Mouse (Mus musculus) liver, adult 2 months (tissue): ENCODE measurements around the gene Mageb3. TPM values are rescaled to one million over a fixed set of nuclear protein-coding genes. Genes with fewer than 3 reads are reported as not detected.

Experiments
- DNase-seq: peaks from one replicate; pipeline ENCODE4 v3.0.0-alpha.2; 2011; ENCODE audit warnings: low read depth, low spot score; ENCODE audit errors: extremely low read depth
- H3K27ac ChIP-seq: fragments of 200-500 bp; replicated peaks from 2 replicates; pipeline ENCODE4 v1.5.1; 2012; ENCODE audit warnings: low read depth, mild to moderate bottlenecking, control low read depth, inconsistent platforms, low read length; ENCODE audit not compliant: insufficient read depth
- H3K27me3 ChIP-seq: fragments of 200-500 bp; 2 replicates; pipeline ENCODE4 v1.6.1; 2012; ENCODE audit warnings: mild to moderate bottlenecking, moderate library complexity, low read length, inconsistent platforms; ENCODE audit not compliant: control insufficient read depth, insufficient read depth
- H3K36me3 ChIP-seq: fragments of 200-500 bp; 2 replicates; pipeline ENCODE4 v1.6.1; 2012; ENCODE audit warnings: low read length, inconsistent platforms; ENCODE audit not compliant: control insufficient read depth, insufficient read depth
- H3K4me1 ChIP-seq: fragments of 200-500 bp; 2 replicates; pipeline ENCODE4 v1.6.1; 2011; ENCODE audit warnings: low read length; ENCODE audit not compliant: control insufficient read depth, insufficient read depth
- H3K4me3 ChIP-seq: fragments of 200-500 bp; 2 replicates; pipeline ENCODE4 v1.5.1; 2011; ENCODE audit warnings: low read depth, mild to moderate bottlenecking, control low read depth, low read length, moderate library complexity; ENCODE audit not compliant: insufficient read depth
- H3K79me2 ChIP-seq: fragments of 200-500 bp; 2 replicates; pipeline ENCODE4 v1.6.1; 2012; ENCODE audit warnings: inconsistent platforms, mild to moderate bottlenecking, low read length, moderate library complexity; ENCODE audit not compliant: control insufficient read depth, insufficient read depth
- H3K9ac ChIP-seq: fragments of 200-500 bp; 2 replicates; pipeline ENCODE4 v1.6.1; 2012; ENCODE audit warnings: low read depth, mild to moderate bottlenecking, control low read depth, inconsistent platforms, low read length
- CTCF ChIP-seq: fragments of 200-500 bp; IDR thresholded peaks from 2 replicates; pipeline ENCODE4 v1.5.1; 2011; ENCODE audit warnings: low read depth, low read length, control low read depth
- POLR2A ChIP-seq: fragments of 200-500 bp; IDR thresholded peaks from 2 replicates; pipeline ENCODE4 v1.6.1; 2011; ENCODE audit warnings: low read length, control low read depth; ENCODE audit not compliant: insufficient read depth; ENCODE audit errors: extremely low read depth
- WGBS: fragments of 180-500 bp; shearing (Covaris S2); methylation state at CpG from one replicate; pipeline ENCODE4 v1.1.7; 2018; 5-methylcytosine and 5-hydroxymethylcytosine counted together
- polyA plus RNA-seq: library from polyadenylated mRNA; depleted of rRNA; stranded (reverse); fragments of >200 nt; gene quantifications from 2 replicates; pipeline ENCODE4 v1.2.3, GENCODE M21; 2012; rRNA removed
- total RNA-seq: library from RNA; depleted of rRNA; stranded (reverse); fragments of >200 nt; gene quantifications from 2 replicates; pipeline ENCODE4 v1.2.3, GENCODE M21; 2014; rRNA removed

Mageb3 gene
- total RNA-seq (0.07 TPM in 1 of 2 replicates, not detected in the other), polyA plus RNA-seq (not detected in 2 replicates)

DNA sequence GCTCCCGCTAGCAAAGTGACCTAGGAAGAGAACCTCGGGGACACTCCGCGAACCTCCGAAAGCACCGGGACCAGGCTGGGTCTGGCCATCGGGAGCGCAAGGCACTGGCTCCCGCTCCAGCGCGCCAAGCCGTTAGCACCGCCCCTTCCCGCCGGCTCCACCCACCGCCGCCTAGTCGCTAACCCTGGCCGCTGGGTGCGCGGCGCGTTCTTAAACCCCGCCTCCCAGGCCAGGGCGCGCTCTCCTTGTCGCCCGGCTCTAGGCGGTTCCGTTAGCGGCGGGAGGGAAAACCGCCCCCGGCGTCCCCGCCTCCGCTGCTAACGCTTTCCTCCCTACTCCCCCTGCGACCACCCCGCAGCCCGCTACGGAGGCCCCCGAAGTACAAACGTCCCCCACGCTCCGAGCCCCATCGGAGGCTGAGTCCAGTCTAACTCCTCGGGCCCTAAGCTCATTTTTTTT lies at the start of gene Mageb3, which contains the start of gene Ctdspl2:
Gene Mageb3 (minus strand): TSS at position 328 of the 459 bp plus-strand sequence.
Gene Ctdspl2 (plus strand): TSS at position 237 of the 459 bp plus-strand sequence.
- Histone ChIP-seq H3K4me1 (peaks cover 10% of the 10 kb centered on the region; the same call in 1 of the 2 replicates), H3K27ac (peak within 1 kb of the TSS; percentile 88), H3K9ac (peak within 1 kb of the TSS; percentile 86), H3K4me3 (peak within 1 kb of the TSS; percentile 66), H3K79me2 (peaks cover 3% of the 10 kb centered on the region; the same call in 1 of the 2 replicates), H3K36me3 (peaks cover 2% of the 10 kb centered on the region; the same call in 1 of the 2 replicates), H3K27me3 (no peaks in the 10 kb centered on the region)
- DNase-seq: peak; percentile 71
- WGBS: under 1% methylated on average over 48 of the region's 48 CpGs
- TF ChIP-seq POLR2A (peak; percentile 54; the same call in 1 of the 2 replicates), CTCF (0 out of 2 replicates have a peak, but pooled peaks have one; percentile 15)

DNA sequence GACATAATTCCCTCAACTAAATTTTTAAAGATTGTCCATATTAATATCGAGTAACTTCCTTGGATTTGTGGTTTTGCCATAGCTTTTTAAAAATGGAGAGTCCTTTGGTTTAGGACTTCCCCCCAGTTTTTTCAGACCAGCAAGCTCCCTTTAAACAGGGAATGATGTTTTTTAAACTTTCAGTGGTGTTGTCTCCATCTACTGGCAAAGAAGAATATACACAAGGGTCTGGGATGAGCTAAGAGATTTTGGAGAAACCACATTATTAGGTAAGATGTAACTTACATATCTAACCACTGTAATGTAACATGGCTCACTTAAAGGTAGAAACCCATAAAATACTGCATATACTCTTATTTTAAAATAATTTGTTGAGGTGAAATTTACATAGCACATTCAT lies 39.8 kb upstream of the Mageb3 start:
- WGBS: 92% methylated on average over 1 of the region's 1 CpGs
- peaks cover 33% of the 10 kb centered on the region for H3K36me3 ChIP-seq

DNA sequence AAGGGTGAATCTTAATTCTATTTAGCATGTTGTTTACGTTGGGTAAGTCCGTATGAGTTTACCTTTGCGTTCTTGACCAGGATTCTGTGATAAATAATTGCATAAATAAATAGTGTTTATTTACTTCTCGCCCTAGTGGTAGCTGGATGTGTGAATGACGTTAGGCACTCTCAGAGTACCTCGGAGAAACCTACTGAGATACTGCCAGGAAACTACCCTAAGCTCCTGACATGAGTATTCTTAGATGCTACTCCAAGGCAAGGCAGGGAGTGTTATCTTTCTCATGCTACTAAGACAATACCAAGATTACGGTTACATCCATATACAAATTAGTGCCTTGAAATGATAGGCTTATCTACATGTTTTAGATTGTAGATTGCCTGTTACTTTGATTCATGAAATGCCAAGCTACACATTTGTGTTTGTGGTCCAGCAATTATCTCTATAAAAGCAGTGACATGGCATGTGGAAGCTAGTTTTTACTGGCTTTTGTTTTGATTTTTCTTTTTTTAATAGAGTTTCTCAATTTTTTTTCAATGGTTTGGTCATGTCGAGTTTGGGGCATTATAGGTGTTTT lies 1.4 kb upstream of the Mageb3 start:
- peaks cover 10% of the 10 kb centered on the region; the same call in 1 of the 2 replicates for H3K4me1 ChIP-seq
- DNase-seq: peak; percentile 30
- 3% methylated on average over 8 of the region's 8 CpGs for WGBS
- H3K9ac ChIP-seq: no peak overlapping the region
- H3K36me3 ChIP-seq: peaks cover 3% of the 10 kb centered on the region; the same call in 1 of the 2 replicates
- peak overlapping the region; percentile 66 for H3K4me3 ChIP-seq
- no peak for TF ChIP-seq POLR2A
- TF ChIP-seq CTCF: no peak
- H3K27me3 ChIP-seq: no peaks in the 10 kb centered on the region
- no peak overlapping the region for H3K27ac ChIP-seq
- peaks cover 3% of the 10 kb centered on the region; the same call in 1 of the 2 replicates for H3K79me2 ChIP-seq

More for the DNA sequence above, 39.8 kb upstream of the Mageb3 start:
- H3K9ac ChIP-seq: no peak overlapping the region
- no peak overlapping the region for H3K27ac ChIP-seq
- no peak for TF ChIP-seq CTCF
- no peak for TF ChIP-seq POLR2A
- no peak overlapping the region for H3K4me3 ChIP-seq
- H3K4me1 ChIP-seq: no peaks in the 10 kb centered on the region
- no peak for DNase-seq
- H3K27me3 ChIP-seq: no peaks in the 10 kb centered on the region
- no peaks in the 10 kb centered on the region for H3K79me2 ChIP-seq

DNA sequence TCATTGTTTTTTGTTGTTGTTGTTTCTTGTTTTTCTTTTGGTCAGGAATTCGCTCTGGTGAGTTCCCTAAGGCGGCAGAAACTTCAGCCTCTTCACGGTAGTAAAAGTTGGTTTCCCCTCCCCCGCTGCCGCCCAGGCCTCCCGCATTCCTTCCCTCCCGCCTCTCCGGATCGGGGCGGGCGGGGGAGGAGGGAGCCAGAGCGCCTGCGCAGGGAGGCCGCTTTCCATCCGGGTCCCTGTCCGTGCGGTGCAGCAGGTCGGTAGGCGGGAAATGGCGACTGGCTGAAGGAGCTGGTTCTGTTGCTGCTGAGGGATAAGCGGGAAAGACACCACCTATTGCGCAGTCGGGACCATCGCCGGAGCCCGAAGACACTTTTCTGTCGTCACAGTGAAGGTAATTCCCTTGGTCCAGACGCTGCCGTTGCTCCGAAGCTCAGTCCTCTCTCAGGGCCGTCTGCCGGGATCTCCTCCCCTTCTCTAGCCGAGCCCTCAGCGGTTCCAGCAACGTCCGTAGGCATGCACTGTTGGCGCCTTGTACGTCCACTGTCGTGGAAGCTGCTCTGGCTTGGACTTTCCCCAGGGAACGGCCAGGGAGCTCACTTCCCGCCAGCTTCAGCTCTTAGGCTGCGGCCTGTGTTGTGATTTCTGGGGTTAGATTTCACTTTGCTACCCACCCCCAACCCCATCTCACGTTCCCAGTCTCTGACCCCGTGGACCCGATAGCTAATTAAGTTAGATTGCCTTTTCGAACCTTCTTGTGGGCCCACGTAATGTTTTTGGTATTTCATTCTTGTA lies 529 bp upstream of the Mageb3 start:
- Histone ChIP-seq H3K9ac (peak overlapping the region; percentile 86), H3K4me1 (peaks cover 10% of the 10 kb centered on the region; the same call in 1 of the 2 replicates), H3K27me3 (no peaks in the 10 kb centered on the region), H3K27ac (peak overlapping the region; percentile 88), H3K36me3 (peaks cover 3% of the 10 kb centered on the region; the same call in 1 of the 2 replicates), H3K79me2 (peaks cover 3% of the 10 kb centered on the region; the same call in 1 of the 2 replicates), H3K4me3 (peak overlapping the region; percentile 66)
- under 1% methylated on average over 47 of the region's 47 CpGs for WGBS
- TF ChIP-seq CTCF (no peak), POLR2A (peak; percentile 77)
- peak; percentile 76 for DNase-seq

DNA sequence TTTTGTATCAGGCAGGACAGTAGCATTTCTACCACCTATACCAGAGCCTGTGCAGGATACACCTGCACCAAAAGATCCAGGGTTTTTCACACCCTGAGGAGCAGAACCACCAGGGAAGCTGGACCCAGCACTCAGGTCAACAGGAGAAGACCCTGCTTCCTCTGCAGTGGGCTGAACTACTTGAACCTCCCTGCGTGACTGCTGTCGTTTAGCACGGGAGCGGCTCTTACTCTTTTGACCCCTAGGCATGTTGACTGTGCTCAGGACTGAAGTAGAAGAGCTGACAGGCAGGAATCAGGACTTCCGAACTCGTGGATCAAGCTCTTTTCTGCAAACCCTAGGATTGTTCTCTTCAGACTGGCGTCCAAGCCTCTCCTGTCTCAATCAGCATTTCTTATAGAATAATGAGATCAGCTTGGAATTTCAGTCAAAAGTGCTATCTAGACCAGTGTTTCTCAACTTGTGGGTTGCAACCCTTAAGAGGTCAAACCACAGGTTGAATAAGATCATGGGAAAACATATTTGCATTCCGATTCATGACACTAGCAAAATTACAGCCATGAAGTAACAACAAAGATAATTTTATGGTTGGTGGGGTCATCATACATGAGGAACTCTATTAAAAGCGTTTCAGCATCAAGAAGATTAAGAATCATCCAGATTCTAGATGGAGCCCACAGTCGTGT lies 778 bp downstream of the Mageb3 start:
- Histone ChIP-seq H3K4me1 (peaks cover 10% of the 10 kb centered on the region; the same call in 1 of the 2 replicates), H3K79me2 (peaks cover 3% of the 10 kb centered on the region; the same call in 1 of the 2 replicates), H3K27ac (peak overlapping the region; percentile 45), H3K9ac (peak overlapping the region; percentile 86), H3K36me3 (no peaks in the 10 kb centered on the region), H3K4me3 (peak overlapping the region; percentile 66), H3K27me3 (no peaks in the 10 kb centered on the region)
- WGBS: 9% methylated on average over 10 of the region's 10 CpGs
- no peak for TF ChIP-seq CTCF
- no peak for TF ChIP-seq POLR2A
- peak; percentile 31 for DNase-seq
